Mouse (Mus musculus): ENCODE data around the gene Ugt1a7c.

GRCm38 (mm10) chr1:88222216-88222615 is 127.4 kb downstream of the Ugt1a7c start:
- TF ChIP-seq CTCF (IDR thresholded peaks at IDR 0.05; ENCODE audit: control insufficient read depth, insufficient read depth, low read length) (no peak), POLR2A (IDR thresholded peaks at IDR 0.05; ENCODE audit: borderline replicate concordance, control insufficient read depth, low read depth, low read length) (no peak)
